Mouse (Mus musculus) testis, adult 2 months (tissue): Measurements from ENCODE around the gene Pgpep1.

ENCODE experiments used
- CTCF ChIP-seq: fragments of 200-500 bp; IDR thresholded peaks from 2 replicates; pipeline ENCODE4 v1.5.1; 2012; ENCODE audit warnings: low read depth, mild to moderate bottlenecking, inconsistent platforms, low read length, moderate library complexity; ENCODE audit not compliant: control insufficient read depth, insufficient read depth, insufficient replicate concordance
- POLR2A ChIP-seq: fragments of 200-500 bp; IDR thresholded peaks from 2 replicates; pipeline ENCODE4 v1.6.1; 2012; ENCODE audit warnings: low read depth, mild to moderate bottlenecking, inconsistent platforms, low read length, moderate library complexity; ENCODE audit not compliant: control insufficient read depth

DNA sequence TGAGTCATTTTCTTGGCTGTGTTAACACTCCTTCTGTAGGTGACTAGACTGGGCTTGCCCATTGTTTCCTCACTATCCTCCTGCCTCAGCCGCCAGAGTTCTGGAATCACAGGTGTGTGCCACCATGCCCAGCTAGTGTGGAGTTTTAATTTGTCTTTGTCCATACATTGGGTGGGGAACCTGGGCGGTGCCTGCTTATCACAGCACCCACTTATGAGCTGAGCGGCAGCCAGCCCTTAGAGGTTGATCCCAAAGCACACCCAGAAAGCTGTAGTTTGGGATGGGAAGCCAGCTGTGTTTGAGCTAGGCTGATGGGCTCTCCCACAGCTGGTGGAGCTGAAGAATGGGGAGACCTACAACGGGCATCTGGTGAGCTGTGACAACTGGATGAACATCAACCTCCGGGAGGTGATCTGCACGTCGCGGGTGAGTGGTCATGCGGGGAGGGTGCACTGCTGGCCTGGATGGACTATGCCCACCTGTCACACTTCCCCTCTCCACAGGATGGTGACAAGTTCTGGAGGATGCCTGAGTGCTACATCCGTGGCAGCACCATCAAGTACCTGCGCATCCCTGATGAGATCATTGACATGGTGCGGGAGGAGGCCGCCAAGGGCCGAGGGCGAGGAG, 17.4 kb upstream of the Pgpep1 start:
- no peak for TF ChIP-seq POLR2A
- TF ChIP-seq CTCF = no peak
